ENCODE assay signal across 8 mouse cellular contexts in genomic region chr17:82957409-82957808, GRCm38 (mm10).
A peak's percentile ranks its signal among the peaks of the same experiment; 100 is the strongest.
DNase-seq lines count a peak whose midpoint lies in the region; ATAC-seq and TF ChIP-seq lines count a peak whose summit lies in the region.

No protein-coding gene starts in this region.

- H3K4me2 ChIP-seq in heart, embryonic 12.5 days = no peak overlapping the region
- no peak overlapping the region for H3K4me2 ChIP-seq in embryonic facial prominence, embryonic 14.5 days (ENCODE audit: low read depth, low read length)

- H3K9me3 ChIP-seq in heart, embryonic 12.5 days (replicated peaks) = no peaks in the 10 kb centered on the region
- no peaks in the 10 kb centered on the region for H3K9me3 ChIP-seq in embryonic facial prominence, embryonic 14.5 days (ENCODE audit: control insufficient read depth, low read length)

- no peak overlapping the region for H3K27ac ChIP-seq in heart, embryonic 12.5 days (ENCODE audit: poor library complexity, severe bottlenecking)
- H3K27ac ChIP-seq in thymus, adult 2 months (ENCODE audit: control insufficient read depth, insufficient read depth, low read length) = no peak overlapping the region
- no peak overlapping the region for H3K27ac ChIP-seq in embryonic facial prominence, embryonic 14.5 days (replicated peaks; ENCODE audit: low read depth, low read length)

- no peak for TF ChIP-seq POLR2A in thymus, adult 2 months (IDR thresholded peaks at IDR 0.05; ENCODE audit: control insufficient read depth, extremely low read depth, insufficient read depth, low read length, poor library complexity)

- no peak for TF ChIP-seq CTCF in thymus, adult 2 months (IDR thresholded peaks at IDR 0.05; ENCODE audit: borderline replicate concordance, control insufficient read depth, extremely low read depth, insufficient read depth, low read length, poor library complexity)

- peak; percentile 25 to 58 for DNase-seq in heart, postnatal 10 days
- DNase-seq in thymus, postnatal 0 days (ENCODE audit: low spot score) = peak; percentile 36
- DNase-seq in thymus, adult 2 months = no peak
- DNase-seq in embryonic facial prominence, embryonic 14.5 days (ENCODE audit: low spot score) = peak; percentile 77
- peak; percentile 16 for DNase-seq in lung, postnatal 14 days
- DNase-seq in spleen, postnatal 10 days (ENCODE audit: low spot score in 2 of 2) = no peak
- DNase-seq in thymus, postnatal 36 days = no peak

- no peak for ATAC-seq in heart, embryonic 12.5 days (ENCODE audit: insufficient number of reproducible peaks, low FRiP score)
- peak; percentile 47; the same call in 1 of the 2 replicates for ATAC-seq in embryonic facial prominence, embryonic 14.5 days (ENCODE audit: low read depth)

- no peaks in the 10 kb centered on the region for H3K36me3 ChIP-seq in heart, embryonic 12.5 days
- no peaks in the 10 kb centered on the region for H3K36me3 ChIP-seq in thymus, adult 2 months (ENCODE audit: control insufficient read depth, insufficient read depth, low read length)
- H3K36me3 ChIP-seq in embryonic facial prominence, embryonic 14.5 days (ENCODE audit: control insufficient read depth, insufficient read depth, low read length) = no peaks in the 10 kb centered on the region

- H3K4me3 ChIP-seq in heart, embryonic 12.5 days = no peak overlapping the region
- H3K4me3 ChIP-seq in thymus, adult 2 months (ENCODE audit: control insufficient read depth, insufficient read depth, low read length) = no peak overlapping the region
- H3K4me3 ChIP-seq in embryonic facial prominence, embryonic 14.5 days (ENCODE audit: low read depth, low read length) = no peak overlapping the region

- no peak overlapping the region for H3K9ac ChIP-seq in heart, embryonic 12.5 days
- no peak overlapping the region for H3K9ac ChIP-seq in embryonic facial prominence, embryonic 14.5 days (ENCODE audit: low read depth, low read length)

- no peaks in the 10 kb centered on the region for H3K4me1 ChIP-seq in heart, embryonic 12.5 days (replicated peaks)
- H3K4me1 ChIP-seq in thymus, adult 2 months (replicated peaks; ENCODE audit: control insufficient read depth, insufficient read depth, low read length) = no peaks in the 10 kb centered on the region
- H3K4me1 ChIP-seq in embryonic facial prominence, embryonic 14.5 days (ENCODE audit: control insufficient read depth, insufficient read depth, low read length) = no peaks in the 10 kb centered on the region

- whole genome bisulfite sequencing in heart, embryonic 12.5 days = 45% methylated on average over 4 of the region's 4 CpGs
- 26% methylated on average over 4 of the region's 4 CpGs for WGBS in thymus, adult 2 months
- WGBS in embryonic facial prominence, embryonic 14.5 days = 38% methylated on average over 4 of the region's 4 CpGs

- no peaks in the 10 kb centered on the region for H3K27me3 ChIP-seq in heart, embryonic 12.5 days (replicated peaks)
- no peaks in the 10 kb centered on the region for H3K27me3 ChIP-seq in thymus, adult 2 months (ENCODE audit: control insufficient read depth, insufficient read depth, low read length)
- no peaks in the 10 kb centered on the region for H3K27me3 ChIP-seq in embryonic facial prominence, embryonic 14.5 days (replicated peaks; ENCODE audit: control insufficient read depth, insufficient read depth, low read length)

- intact Hi-C loops in heart, postnatal 10 days (cut with DNase I) = loop anchor here (2.0 kb wide), 1 partner anchor 1765 kb away; no protein-coding TSS in a partner anchor

Comparison
In these comparisons a context has a peak if more than half of its experiments do, and no peak if none do; other contexts are left out.
1. DNase-seq: peak in heart, postnatal 10 days (2 of 2), thymus, postnatal 0 days (single experiment), embryonic facial prominence, embryonic 14.5 days (single experiment) and lung, postnatal 14 days (single experiment); none in thymus, adult 2 months (single experiment), spleen, postnatal 10 days (0 of 2) and thymus, postnatal 36 days (0 of 2).